Mouse (Mus musculus): ENCODE data around the gene Cd300c2. TPM values are rescaled to one million over a fixed set of nuclear protein-coding genes. Genes with fewer than 3 reads are reported as not detected.

The Cd300c2 gene
- polyA plus RNA-seq (2012; rRNA removed) = 2.0 and 2.5 TPM in 2 replicates

GRCm38 (mm10) chr11:115001474-115002040, at the start of gene Cd300c2:
Gene Cd300c2 (minus strand): TSS chr11:115001880.

GRCm38 (mm10) chr11:115048259-115048658, 46.6 kb upstream of the Cd300c2 start, which contains the start of gene Cd300ld3:
Gene Cd300ld3 (minus strand): TSS chr11:115048409.

DNA sequence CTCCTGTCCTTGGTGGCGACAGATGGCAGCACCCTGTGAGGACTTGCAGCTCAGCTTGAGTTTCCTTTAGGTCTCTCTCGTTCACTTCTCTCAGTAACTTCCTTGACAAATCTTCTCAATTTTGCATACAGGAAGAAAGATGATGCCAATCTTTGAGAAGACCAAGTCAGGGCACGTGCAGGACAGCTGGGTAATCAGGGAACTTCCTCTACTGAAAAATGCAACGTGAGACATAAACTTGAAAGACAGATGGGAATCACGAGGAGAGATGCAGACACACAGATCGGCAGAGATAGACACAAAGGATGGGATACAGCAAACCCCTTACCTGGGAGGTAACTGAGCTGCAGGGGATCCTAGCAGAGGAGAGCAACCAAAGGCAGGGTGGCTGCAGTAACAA, 36.0 kb upstream of the Cd300c2 start, which contains the start of gene Cd300ld5:
Gene Cd300ld5, minus strand, starts transcription at position 101 of the 400 bp plus-strand sequence.

GRCm38 (mm10) chr11:115026912-115027311, 25.2 kb upstream of the Cd300c2 start, which contains the start of gene Cd300ld4:
Gene Cd300ld4 (minus strand): TSS chr11:115027012.

GRCm38 (mm10) chr11:115016093-115016492, 14.4 kb upstream of the Cd300c2 start, which contains the start of gene Cd300ld2:
Gene Cd300ld2 (minus strand): TSS chr11:115016193.

DNA sequence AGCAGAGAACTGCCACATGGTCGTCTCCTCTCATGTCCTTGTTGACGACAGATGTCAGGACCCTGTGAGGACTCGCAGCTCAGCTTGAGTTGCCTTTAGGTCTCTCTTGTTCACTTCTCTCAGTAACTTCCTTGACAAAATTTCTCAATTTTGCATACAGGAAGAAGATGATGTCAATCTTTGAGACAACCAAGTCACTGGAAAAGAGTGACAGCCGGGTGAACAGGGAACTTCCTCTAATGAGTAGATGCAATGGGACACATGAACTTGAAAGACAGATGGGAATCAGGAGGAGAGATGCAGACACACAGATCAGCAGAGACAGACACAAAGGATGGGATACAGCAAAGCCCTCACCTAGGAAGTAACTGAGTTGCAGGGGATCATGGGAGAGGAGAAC, 11.9 kb downstream of the Cd300c2 start, which contains the start of gene Cd300ld:
Gene Cd300ld, minus strand, starts transcription at position 130 of the 400 bp plus-strand sequence.

GRCm38 (mm10) chr11:114968752-114969207, 32.9 kb downstream of the Cd300c2 start, which contains the start of gene Cd300c:
Gene Cd300c (minus strand): TSS chr11:114969157.

Other genes starting within 250 kb of the Cd300c2 start
- gene Kif19a, start 236.5 kb downstream of the Cd300c2 start, polyA plus RNA-seq (2012; rRNA removed) = 0.52 and 1.1 TPM in 2 replicates
- 0.78 and 2.2 TPM in 2 replicates for gene Btbd17, start 205.9 kb downstream of the Cd300c2 start, polyA plus RNA-seq (2012; rRNA removed)
- 0.23 and 0.43 TPM in 2 replicates for gene Gpr142, start 203.0 kb downstream of the Cd300c2 start, polyA plus RNA-seq (2012; rRNA removed)
- gene Gprc5c, start 150.7 kb downstream of the Cd300c2 start, polyA plus RNA-seq (2012; rRNA removed) = 5.8 and 8.1 TPM in 2 replicates
- 0.24 and 0.39 TPM in 2 replicates for gene Cd300a, start 111.8 kb downstream of the Cd300c2 start, polyA plus RNA-seq (2012; rRNA removed)
- gene Cd300lb, start 67.5 kb downstream of the Cd300c2 start, polyA plus RNA-seq (2012; rRNA removed) = 0.58 and 0.64 TPM in 2 replicates
- 0.26 and 0.32 TPM in 2 replicates for gene Cd300c, start 32.7 kb downstream of the Cd300c2 start, polyA plus RNA-seq (2012; rRNA removed)
- gene Cd300ld, start 12.0 kb downstream of the Cd300c2 start, polyA plus RNA-seq (2012; rRNA removed) = 0.34 and 0.44 TPM in 2 replicates
- gene Cd300ld2, start 14.3 kb upstream of the Cd300c2 start, polyA plus RNA-seq (2012; rRNA removed) = not detected in 2 replicates
- gene Cd300ld4, start 25.1 kb upstream of the Cd300c2 start, polyA plus RNA-seq (2012; rRNA removed) = 0.39 TPM in 1 of 2 replicates, not detected in the other
- 1.5 and 2.2 TPM in 2 replicates for gene Cd300ld5, start 35.9 kb upstream of the Cd300c2 start, polyA plus RNA-seq (2012; rRNA removed)
- 2.0 and 7.5 TPM in 2 replicates for gene Cd300ld3, start 46.5 kb upstream of the Cd300c2 start, polyA plus RNA-seq (2012; rRNA removed)
- gene Cd300e, start 60.3 kb upstream of the Cd300c2 start, polyA plus RNA-seq (2012; rRNA removed) = 0.12 and 0.21 TPM in 2 replicates
- gene Rab37, start 89.6 kb upstream of the Cd300c2 start, polyA plus RNA-seq (2012; rRNA removed) = 0.74 and 1.2 TPM in 2 replicates
- 1.7 and 2.3 TPM in 2 replicates for gene Cd300lf, start 132.1 kb upstream of the Cd300c2 start, polyA plus RNA-seq (2012; rRNA removed)
- 43.1 and 57.6 TPM in 2 replicates for gene Slc9a3r1, start 161.5 kb upstream of the Cd300c2 start, polyA plus RNA-seq (2012; rRNA removed)
- 7.5 and 8.3 TPM in 2 replicates for gene Tmem104, start 185.6 kb upstream of the Cd300c2 start, polyA plus RNA-seq (2012; rRNA removed)
- 6.5 and 8.5 TPM in 2 replicates for gene Nat9, start 186.0 kb upstream of the Cd300c2 start, polyA plus RNA-seq (2012; rRNA removed)

All from stomach, adult 2 months (tissue).